Mouse (Mus musculus) gonadal fat pad, adult 2 months (tissue): ENCODE results near the gene Il23a. TPM values are rescaled to one million over a fixed set of nuclear protein-coding genes. Genes with fewer than 3 reads are reported as not detected.
"Not testable (repeated sequence)": the region's sequence is repeated elsewhere in the genome, so short reads cannot be mapped to it uniquely, and the experiment has no call there.

Experiments
- DNase-seq: peaks from one replicate; pipeline ENCODE4 v3.0.0-alpha.2; 2012; ENCODE audit warnings: low read depth
- polyA plus RNA-seq: library from polyadenylated mRNA; depleted of rRNA; stranded (reverse); fragments of >200 nt; gene quantifications from 2 replicates; pipeline ENCODE4 v1.2.3, GENCODE M21; 2012; rRNA removed

The Il23a gene
- 0.34 TPM in 1 of 2 replicates, not detected in the other for polyA plus RNA-seq

DNA sequence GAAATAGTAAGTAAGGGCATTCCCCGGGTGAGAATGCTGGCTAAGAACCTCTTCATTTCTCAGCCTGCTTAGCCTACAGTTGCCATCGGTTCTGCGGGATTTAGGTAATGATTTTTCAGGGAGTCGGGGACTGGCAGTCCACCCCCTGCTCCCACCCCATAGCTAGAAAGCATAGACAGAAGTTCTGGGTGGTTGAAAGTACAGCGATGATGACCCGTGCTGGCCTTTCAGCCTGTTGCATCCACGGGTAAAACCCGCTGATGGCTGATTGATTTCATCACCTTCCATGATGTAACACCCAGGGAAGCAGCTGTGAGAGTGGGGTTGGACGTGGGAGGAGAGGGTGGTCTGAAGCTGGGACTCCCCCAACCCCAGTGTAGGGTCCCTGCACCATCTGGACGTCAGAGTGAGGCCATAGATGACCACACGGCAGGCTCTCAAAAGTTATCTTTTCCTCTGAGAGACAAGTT is at the start of gene Il23a:
Gene Il23a (minus strand): TSS at position 51 of the 470 bp plus-strand sequence.
- DNase-seq = no peak

DNA sequence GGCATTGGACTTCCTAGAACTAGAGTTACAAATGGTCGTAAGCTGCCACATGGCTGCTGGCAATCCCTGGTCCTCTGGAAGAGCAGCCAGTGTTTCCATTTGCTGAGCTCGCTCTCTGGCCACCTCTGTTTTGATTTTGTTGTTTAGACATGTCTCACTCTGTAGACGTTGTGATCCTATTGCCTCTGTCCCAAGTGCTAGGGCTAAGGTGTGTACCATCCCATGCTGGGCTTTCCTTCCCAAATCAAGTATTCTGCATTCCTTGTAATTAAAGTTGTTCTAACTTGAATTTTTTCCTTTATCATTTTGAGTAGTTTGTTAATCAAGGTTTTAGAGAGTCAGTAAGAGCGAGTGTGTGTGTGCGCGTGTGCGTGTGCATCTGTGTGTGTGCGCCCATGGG is 49.0 kb upstream of the Il23a start:
- DNase-seq = no peak

DNA sequence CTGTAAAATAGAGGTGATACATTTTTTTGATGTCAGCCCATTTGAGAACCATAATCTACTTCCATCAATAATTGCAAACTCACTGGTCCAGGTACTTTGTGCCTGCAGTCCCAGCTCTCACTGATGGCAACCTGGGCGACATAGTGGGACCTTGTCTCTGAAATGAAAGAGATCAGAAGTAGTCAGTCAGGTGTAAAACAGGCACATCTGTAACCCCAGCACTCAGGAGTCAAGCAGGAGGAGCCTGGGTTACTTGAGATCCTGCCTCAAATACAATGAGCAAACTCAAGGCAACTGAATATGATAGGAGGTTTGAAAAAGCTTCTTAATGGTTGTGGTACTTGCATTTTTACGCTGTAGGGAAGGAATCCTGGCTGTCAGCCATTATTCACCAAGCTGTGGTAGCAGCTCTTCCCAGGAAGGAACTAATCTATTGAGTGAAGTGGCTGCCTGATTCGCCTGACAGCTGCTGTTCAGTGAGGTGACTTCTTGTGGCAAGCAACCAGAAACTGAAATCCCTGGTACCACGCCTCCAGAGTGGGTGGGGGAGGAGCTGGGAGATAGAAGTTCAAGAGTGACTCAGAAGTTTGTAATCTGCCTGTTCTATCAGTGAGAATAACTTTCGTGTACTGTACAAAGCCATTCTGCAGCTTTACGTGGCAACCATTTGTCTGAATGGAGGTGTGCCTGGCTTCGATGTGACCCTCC is 46.2 kb upstream of the Il23a start:
- no peak for DNase-seq

DNA sequence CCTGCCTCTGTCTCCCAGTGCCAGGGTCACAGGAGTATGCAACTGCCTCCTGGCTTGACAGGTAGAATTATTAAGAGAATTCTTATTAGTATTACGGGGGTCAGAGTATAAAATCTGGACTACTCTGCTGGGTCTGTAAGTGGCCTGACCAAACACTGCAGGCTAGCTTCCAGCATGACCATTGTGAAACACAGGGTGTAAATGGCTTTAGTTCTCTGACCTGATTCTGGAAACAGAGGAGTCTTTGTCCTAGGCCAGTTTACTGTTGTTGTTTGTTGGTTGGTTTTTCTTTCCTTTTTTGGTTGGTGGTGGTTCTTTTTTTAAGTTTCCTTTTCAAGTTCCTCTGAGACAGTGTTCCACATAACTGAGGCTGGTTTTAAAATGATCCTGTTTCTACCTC is 44.9 kb upstream of the Il23a start:
- DNase-seq = no peak

DNA sequence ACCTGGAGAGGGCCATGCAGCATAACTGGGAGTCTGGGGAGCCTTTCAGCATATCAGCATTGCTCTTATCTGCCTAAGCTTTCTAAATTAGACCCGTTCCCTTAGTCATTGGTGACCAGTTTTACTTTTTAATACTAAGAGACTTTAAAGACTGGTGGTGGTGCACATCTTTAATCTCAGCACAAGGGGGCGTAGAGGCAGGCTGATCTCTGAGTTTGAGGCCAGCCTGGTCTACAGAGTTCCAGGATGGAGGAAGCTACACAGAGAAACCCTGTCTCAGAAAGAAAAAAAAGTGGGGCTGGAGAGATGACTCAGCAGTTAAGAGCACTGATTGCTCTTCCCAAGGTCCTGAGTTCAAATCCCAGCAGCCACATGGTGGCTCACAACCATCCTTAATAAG is 41.7 kb upstream of the Il23a start:
- no peak for DNase-seq

DNA sequence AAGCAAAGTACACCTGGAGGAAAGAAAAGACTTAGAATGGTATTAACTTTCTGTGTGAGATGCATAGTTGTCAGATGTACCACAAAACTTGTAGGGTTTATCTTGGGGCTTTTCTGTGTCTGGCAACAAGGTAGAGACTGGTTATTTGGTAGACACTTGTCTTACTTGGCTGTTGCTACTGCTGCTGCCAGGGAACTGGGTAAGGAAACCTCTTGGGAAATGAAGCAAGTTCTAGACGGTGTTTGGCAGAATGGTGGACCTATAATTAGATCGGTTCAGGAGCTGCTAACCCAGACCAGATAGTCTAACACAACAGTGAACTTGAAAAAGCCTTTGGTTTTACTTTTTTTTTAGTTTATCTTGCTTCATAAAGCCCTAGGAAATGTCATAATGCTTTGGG is 40.4 kb upstream of the Il23a start:
- DNase-seq = no peak

DNA sequence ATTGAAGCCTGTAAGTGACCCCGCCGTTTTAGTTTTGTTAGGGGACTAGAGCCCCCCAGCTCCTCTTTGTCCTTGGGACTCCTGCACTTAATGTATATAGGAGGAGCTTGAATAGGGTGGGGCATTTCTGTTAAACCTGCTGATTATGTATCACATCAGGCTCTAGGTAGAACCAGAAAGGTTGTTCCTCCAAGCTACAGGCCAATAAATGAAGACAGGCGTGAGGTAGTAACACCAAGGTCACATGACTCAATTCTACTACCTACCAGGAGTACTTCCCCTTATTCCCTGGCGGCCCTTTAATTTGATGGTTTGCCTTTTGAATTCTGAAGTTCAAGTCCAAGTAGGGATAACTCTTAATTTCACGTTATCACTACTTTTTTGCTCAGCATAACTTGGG is 39.9 kb upstream of the Il23a start:
- DNase-seq = no peak

DNA sequence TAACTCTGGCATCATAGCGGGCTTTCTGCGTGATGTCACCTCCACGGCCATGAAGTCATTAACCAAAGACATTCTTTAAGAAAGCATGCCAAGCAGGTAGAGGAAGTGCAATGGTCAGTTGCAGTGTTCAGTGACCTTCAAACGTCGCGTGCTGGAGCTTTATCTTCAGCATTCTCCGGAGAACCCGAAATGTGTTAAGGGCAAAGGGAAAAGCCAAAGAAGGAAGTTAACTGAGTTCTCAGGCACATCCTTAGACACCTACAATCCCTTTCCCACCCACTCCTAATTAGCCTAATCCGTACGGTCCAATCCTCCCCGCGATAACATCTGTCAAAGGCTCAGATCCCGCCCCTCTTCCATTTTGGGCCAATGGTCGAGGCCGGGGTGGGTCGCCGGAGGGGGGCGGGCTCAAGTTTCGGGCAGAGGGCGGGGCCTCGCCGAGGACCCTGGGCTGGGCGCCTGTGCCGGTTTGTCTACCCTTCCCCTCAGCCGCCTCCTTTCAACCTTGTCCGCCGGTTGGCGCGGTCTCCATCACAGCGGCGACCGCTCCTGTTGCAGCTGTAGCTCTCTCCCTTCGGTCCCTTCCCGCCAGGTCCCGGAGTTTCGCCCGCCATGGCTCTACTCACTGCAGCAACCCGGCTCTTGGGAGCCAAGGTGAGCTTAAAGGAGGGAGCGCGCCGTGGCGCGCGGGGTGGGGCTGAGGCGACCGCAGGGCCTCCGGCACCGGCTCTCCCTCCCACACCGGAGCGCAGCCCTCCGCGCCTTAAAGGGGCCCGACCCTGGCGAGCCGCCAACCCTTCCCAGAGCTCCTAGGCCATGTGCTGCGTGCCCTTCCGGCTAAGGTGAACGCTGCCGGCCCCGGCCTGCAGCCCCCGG is 39.0 kb upstream of the Il23a start, which contains the start of gene Cs:
Gene Cs (plus strand): TSS at position 429 of the 876 bp plus-strand sequence.
- DNase-seq = no peak

DNA sequence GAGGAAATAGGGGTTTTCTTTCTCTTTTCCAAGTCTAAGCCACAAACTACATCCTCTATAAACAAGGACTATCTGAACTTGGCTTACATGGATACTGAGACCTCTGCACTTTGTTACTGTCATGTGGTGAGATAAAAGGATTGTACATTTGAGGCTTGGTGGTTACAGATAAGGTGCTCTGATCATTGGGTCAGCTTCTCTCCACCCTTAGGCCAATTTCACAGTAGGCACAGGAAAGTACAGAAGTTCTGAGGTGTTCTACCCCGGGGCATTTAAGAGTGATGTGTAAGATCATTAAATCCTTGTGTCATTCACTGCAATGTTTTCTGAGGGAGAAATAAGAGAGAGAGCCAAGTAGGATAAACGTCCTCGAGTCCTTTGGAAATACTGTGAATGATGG is 38.0 kb upstream of the Il23a start:
- no peak for DNase-seq

DNA sequence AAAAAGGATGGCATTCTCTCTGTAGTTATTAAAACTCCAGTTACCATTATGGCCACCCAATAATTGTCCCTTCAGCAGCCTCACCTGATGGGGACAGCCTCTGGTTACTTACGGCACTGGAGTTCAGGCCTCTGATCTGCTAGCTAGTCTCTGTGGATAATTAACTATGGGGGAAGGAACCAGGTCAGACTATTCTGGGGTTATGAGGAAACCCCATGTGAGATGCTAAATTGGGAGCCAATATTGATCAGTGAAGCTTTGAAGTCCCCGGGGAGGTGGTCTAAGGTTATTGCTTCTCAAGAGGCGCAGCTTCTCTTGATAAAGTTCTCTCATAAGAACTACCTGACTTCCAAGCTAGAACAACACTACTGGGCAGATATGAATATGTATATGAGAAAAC is 37.6 kb upstream of the Il23a start:
- no peak for DNase-seq

DNA sequence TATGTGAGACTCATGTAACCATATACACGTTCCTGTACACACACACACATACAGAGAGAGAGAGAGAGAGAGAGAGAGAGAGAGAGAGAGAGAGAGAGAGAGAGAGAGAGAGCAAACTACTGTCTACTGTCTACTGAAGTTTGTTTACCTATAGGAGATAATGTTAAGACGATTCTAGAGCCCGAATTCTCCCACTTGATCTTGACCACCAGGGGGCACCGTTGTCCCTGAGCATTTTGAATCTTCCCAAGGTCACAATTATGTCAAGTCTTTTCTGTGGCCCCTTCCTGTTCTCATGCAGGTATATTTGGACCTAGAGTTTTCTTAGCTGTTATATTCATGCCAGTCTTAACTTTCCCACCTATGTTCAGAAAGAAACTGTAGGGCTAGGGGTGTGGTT is 37.0 kb upstream of the Il23a start:
- DNase-seq = no peak

DNA sequence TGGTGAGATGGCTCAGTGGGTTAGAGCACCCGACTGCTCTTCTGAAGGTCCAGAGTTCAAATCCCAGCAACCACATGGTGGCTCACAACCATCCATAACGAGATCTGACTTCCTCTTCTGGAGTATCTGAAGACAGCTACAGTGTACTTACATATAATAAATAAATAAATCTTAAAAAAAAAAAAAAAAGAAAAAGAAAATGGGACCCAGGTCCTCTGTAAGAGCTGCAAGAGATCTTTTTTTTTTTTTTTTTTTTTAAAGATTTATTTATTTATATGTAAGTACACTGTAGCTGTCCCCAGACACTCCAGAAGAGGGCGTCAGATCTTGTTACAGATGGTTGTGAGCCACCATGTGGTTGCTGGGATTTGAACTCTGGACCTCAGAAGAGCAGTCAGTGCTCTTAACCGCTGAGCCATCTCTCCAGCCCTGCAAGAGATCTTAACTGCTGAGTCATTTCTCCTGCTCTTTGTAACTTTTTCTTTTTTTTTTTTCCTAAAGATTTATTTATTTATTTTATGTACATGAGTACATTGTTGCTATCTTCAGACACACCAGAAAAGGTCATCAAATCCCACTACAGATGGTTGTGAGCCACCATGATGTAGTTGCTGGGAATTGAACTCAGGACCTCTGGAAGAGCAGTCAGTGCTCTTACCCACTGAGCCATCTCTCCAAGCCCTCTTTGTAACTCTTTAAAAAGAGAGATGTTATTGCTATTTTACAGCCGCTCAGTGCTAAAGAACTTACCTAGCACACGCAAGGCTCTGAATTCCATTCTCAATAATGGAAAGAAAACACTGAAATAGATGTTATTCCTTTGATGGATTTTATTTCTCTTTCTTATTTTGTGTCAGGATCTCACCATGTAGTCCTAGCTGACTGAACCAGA is 34.1 kb upstream of the Il23a start:
- DNase-seq = not testable (repeated sequence)

DNA sequence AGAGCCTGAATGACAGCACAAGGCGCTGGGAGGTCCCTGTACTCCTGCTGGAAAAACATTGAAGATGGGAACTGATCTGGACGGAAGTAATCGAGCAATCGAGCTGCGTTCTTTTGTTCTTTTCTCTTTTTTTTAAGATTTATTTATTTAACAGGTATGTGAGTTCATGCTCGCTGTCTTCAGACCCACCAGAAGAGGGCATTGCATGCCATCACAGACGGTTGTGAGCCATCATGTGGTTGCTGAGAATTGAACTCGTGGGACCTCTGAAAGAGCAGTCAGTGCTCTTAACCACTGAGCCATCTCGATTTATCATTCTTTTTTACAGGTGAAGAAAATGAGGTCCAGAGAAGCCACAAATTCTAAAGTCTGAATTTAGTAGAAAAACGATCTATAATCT is 29.1 kb upstream of the Il23a start:
- no peak for DNase-seq

DNA sequence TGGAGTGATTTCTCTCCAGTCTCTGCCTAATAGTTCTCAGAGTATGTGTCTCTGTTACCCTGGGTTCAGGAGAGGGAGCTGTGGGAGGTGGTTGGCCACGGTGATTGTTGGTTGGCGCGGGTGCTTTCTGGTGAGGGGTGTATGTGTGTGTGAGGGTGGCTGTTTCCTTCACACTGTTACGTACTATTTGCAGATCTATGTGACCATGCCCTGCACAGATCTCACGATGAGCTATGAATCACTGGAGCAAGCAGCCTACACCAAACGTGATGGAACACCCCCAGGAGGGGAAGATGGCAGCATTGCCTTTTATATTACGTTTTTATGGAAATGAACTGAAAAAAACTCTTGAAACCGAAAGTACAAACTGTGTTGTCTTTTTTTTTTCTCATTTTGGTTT is 28.3 kb upstream of the Il23a start:
- DNase-seq = no peak

DNA sequence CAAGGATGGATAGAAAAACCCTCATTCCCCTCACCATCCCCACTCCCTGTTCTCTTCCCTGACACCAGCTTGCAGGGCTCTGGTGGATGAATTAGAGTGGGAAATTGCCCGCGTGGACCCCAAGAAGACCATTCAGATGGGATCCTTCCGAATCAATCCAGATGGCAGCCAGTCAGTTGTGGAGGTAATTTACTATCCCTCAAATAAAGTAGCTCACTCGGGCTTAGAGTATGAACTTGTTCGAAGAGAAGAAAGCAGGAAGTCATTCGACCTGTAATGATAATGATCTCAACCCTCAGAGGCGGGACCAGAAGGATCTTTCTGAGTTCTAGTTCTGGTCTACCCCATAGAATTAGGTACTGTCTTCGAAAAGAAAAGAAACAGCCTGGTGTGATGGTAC is 25.0 kb upstream of the Il23a start:
- DNase-seq = no peak

DNA sequence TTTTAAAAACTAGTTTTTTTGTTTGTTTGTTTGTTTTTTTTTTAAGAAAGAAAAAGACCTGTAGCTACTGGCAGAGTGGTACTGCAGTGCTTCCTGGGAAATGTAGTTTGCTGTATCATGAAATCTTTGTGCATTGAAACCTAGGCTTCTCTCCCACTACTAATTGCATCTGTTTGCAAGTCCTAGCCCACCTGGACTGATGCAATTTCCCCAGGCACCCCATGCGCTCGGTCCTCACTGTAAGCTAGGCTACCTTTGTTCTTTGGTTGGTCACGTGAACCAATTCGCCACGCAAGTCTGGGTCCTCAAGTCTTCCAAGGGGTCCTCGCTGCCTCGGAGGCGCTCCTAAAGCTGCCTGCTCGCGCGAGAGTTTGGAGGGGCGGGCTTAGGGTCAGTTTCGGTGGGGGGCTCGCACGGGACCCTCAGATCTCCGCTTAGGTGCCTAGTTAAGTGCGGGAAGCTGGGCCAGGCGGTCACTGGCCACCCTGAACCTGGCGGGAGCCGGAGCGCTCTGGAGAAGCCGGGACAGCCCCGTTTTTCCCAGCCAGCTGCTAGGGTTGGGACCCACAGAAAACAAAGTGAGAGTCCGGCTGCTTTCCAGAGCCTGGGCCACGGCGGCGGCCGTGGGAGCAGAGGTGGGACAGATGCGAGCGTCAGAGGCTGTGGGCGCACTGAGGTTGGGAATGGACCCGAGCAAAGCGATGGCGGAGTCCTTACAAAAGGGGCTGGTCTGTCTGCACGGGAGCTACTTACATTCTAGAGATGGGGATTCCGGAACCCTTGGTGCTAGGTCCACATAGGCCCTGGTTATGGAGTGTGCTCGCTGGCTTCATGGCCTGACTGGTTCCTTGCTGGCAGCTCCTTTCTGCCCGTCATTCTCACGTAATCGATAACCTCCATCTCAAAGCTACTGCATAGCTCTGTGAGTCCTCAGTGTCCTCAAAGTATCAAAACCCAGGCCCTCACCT is 23.9 kb upstream of the Il23a start, which contains the start of gene Cnpy2:
Gene Cnpy2 (plus strand): TSS at position 319 of the 968 bp plus-strand sequence.
- DNase-seq = no peak

DNA sequence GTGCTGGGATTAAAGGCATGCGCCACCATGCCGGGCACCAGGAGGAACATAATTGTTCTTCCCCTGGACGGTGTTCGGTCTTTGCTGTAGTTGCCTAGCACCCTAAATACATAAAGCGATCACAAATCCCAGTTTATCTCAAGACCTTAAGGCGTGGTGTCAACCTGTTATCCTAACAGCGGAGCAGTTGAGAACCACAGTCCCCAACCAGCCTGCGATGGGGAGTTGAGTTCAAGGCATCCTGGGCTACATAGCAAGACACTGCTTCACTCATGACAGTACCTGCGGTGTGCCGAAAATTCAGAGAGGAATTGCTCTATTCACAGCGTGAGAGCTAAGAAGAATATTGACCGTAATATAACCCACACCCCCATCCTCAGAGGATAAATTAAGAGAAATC is 23.1 kb upstream of the Il23a start:
- no peak for DNase-seq

DNA sequence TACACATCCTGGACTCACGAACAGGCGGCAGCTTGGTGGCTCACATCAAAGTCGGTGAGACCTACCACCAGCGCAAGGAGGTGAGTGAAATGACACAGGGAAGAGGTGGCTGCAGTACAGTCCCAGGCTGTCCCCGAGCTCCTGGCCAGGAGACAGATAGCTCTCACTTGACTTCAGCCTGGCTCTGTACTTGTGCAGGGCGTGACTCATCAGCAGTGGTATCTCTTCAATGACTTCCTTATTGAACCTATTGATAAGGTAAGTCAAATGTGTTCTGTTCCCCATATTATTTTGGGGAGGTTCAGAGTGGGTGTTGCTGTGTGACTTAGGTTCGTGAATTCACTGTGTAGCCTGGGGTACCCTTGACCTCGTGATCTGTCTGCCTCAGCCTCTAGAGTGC is 17.0 kb upstream of the Il23a start:
- DNase-seq = no peak

DNA sequence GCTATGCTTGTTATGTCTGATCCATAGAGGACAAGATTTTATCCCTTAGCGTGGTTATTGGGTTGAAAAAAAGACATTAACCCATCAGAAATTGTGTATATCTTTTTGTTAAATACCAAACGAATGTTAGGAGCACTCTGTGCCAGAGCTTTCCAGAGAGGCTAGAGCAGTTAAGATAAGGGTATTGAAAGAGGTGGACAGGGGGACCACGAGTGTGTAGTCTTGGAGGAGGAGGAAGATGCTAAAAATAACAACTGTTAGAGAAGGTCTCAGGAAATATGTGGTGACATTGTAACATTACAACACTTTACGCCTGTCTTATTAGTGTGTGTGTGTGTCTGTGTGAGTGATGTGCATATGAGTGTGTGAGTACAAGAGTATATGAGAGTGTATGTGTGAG is 12.3 kb upstream of the Il23a start:
- no peak for DNase-seq

DNA sequence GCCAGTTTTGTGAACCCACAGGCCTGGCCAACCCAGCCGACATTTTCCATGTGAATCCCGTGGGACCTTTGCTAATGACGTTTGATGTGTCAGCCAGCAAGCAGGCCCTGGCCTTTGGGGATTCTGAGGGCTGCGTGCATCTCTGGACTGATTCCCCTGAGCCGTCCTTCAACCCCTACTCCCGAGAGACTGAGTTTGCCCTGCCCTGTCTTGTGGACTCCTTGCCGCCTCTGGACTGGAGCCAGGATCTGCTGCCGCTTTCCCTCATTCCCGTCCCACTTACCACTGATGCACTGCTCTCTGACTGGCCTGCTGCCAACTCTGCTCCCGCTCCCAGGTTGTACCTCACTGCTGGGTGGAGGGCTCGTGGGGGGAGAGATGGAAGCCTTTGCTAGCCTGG is 11.6 kb upstream of the Il23a start:
- no peak for DNase-seq

DNA sequence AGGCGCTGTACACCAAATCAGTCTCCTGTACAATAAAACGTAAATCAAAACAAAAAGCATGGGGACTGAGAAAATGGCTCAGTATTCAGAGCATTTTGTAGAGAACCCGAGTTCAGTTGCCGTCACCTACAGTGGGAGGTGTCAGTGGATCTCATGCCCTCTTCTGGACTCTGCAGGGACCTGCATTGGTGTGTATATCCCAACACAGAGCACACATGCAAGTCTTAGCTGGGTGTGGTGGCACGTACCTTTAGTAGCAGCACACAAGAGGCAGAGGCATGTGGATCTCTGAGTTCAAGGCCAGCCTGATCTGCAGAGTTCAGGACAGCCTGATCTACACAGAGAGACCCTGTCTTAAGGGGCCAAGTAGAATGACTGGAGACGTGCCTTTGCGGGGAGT is 11.1 kb upstream of the Il23a start:
- no peak for DNase-seq
